Mouse (Mus musculus): ENCODE results near the gene Fam129a. TPM values are rescaled to one million over a fixed set of nuclear protein-coding genes. Genes with fewer than 3 reads are reported as not detected.
A peak's percentile ranks its signal among the peaks of the same experiment; 100 is the strongest.

Gene Fam129a
- polyA plus RNA-seq, 1 experiment from 2014 or later = 1.4 TPM

DNA sequence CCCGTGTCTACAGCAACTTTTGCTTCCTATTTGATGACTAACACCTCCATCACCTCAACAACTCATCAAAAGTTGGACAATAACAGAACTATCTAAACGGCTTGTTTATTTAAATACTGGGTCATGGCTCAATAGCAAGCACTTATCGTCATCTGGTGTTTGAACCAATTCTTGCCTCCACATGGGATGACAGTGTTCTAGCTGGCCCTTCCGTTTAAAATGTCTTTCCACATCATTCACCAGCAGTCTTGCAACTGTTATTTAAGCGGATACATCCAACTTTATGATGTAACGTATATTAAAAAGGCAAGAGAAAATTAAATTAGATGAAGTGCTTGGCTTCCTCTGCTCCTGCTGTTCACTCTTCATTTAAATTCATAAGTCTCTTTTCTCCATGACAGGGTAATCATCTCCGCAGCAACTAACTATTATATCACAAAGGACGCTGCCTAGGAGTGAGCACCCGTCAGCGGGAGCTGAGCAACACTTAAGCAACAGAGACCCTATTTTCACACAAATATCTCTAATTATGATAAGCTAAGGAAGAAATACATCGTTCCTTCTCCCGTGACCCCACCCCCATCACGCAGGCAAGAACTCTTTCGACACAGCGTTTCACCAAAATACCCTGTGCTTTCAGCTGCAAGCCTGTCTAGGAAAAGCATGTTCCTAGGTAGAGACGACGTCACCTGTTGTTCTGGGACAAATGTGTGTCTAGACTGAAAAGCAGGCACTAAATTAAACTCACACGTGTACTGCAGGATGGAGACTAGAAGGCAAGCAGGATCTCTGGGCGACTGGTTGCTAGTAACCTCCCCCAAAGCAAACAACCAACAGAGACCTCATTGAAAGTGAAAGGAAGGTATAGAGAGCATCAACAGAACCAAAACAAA lies 20.2 kb upstream of the Fam129a start:
- Histone ChIP-seq H3K36me3 (replicated peaks; ENCODE audit: control insufficient read depth, insufficient read depth, low read depth, low read length) (no peaks in the 10 kb centered on the region), H3K9me3 (replicated peaks; ENCODE audit: control insufficient read depth, low read length) (no peaks in the 10 kb centered on the region), H3K4me3 (ENCODE audit: low read depth, low read length) (no peak overlapping the region), H3K27me3 (ENCODE audit: control insufficient read depth, insufficient read depth, low read length) (no peaks in the 10 kb centered on the region), H3K27ac (replicated peaks; ENCODE audit: low read depth, low read length) (no peak overlapping the region), H3K9ac (replicated peaks; ENCODE audit: low read length) (no peak overlapping the region), H3K4me2 (ENCODE audit: low read depth, low read length) (no peak overlapping the region), H3K4me1 (ENCODE audit: control insufficient read depth, insufficient read depth, low read length) (no peaks in the 10 kb centered on the region)
- ATAC-seq (replicated peaks; ENCODE audit: insufficient number of reproducible peaks, low FRiP score, low TSS enrichment, low read depth) (no peak), DNase-seq (ENCODE audit: low spot score) (no peak)
- WGBS = 51% methylated on average over 19 of the region's 19 CpGs

DNA sequence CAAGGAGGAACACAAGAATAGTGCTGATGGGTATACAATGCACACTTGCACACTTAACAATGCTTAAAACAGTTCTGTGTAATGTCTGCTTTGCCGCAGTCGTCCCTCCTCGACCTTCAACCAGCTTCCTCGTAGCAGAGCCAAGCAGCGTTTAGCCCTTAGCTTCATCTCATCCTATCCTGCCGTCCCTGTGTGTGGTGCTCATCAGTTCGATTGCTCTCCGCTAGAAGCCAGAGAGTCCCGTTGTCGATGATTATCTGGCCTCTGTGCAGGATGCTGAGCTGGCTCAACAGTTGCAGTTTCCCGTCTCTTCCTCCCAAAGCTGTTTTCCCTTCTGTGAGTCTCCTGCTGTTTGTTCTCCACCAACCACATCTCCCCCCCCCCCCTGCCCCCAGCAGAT lies 10.4 kb upstream of the Fam129a start:
- no peak for DNase-seq (ENCODE audit: low spot score)
- 65% methylated on average over 11 of the region's 11 CpGs for WGBS
- no peaks in the 10 kb centered on the region for H3K27me3 ChIP-seq (ENCODE audit: control insufficient read depth, insufficient read depth, low read length)
- no peak overlapping the region for H3K4me3 ChIP-seq (ENCODE audit: low read depth, low read length)
- no peaks in the 10 kb centered on the region for H3K9me3 ChIP-seq (replicated peaks; ENCODE audit: control insufficient read depth, low read length)
- ATAC-seq (replicated peaks; ENCODE audit: insufficient number of reproducible peaks, low FRiP score, low TSS enrichment, low read depth) = no peak
- H3K4me2 ChIP-seq (ENCODE audit: low read depth, low read length) = no peak overlapping the region
- H3K9ac ChIP-seq (replicated peaks; ENCODE audit: low read length) = no peak overlapping the region
- H3K4me1 ChIP-seq (ENCODE audit: control insufficient read depth, insufficient read depth, low read length) = no peaks in the 10 kb centered on the region
- no peak overlapping the region for H3K27ac ChIP-seq (replicated peaks; ENCODE audit: low read depth, low read length)
- no peaks in the 10 kb centered on the region for H3K36me3 ChIP-seq (replicated peaks; ENCODE audit: control insufficient read depth, insufficient read depth, low read depth, low read length)

DNA sequence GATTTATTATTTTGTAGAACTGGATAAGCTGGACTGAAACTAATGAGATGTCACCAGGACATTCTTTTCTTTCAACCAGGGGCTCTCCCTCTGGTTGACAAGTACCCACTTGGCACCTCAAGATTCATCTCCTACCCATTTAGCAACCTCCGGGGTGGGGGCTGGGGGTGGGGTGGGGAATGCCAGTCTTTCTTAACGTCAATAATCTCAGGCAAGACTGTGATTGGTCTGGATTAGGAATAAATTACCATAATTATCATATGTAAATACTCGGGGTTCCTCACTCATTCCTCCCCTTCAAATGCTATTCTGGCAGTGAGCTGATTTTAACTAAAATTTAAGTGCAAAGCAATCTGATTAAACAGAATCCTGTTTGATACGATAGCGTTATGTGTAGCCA lies 7.6 kb upstream of the Fam129a start:
- no peak overlapping the region for H3K27ac ChIP-seq (replicated peaks; ENCODE audit: low read depth, low read length)
- H3K27me3 ChIP-seq (ENCODE audit: control insufficient read depth, insufficient read depth, low read length) = no peaks in the 10 kb centered on the region
- no peak for ATAC-seq (replicated peaks; ENCODE audit: insufficient number of reproducible peaks, low FRiP score, low TSS enrichment, low read depth)

DNA sequence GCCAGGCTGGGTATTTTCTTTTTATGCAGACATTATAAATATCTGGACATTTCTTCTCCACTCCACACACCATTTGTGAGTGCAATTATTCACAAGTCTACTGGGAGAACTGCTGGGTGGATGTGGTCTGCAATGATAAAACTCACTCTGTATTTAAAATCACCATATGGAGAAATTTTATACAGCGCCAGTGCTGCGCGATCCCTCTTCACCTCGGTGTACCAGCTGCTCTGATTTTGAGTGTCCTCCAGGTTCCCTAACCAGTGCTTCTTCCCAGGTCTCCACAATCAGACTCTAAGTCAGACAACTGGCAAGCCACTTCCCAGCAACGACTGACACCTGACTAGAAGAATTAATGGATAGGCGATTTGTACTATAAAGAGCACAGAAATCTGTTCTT lies 7.1 kb upstream of the Fam129a start:
- H3K27ac ChIP-seq (replicated peaks; ENCODE audit: low read depth, low read length) = no peak overlapping the region
- no peak overlapping the region for H3K4me3 ChIP-seq (ENCODE audit: low read depth, low read length)
- no peaks in the 10 kb centered on the region for H3K9me3 ChIP-seq (replicated peaks; ENCODE audit: control insufficient read depth, low read length)
- DNase-seq (ENCODE audit: low spot score) = no peak
- H3K4me1 ChIP-seq (ENCODE audit: control insufficient read depth, insufficient read depth, low read length) = no peaks in the 10 kb centered on the region
- no peak for ATAC-seq (replicated peaks; ENCODE audit: insufficient number of reproducible peaks, low FRiP score, low TSS enrichment, low read depth)
- WGBS = 55% methylated on average over 6 of the region's 6 CpGs
- no peaks in the 10 kb centered on the region for H3K27me3 ChIP-seq (ENCODE audit: control insufficient read depth, insufficient read depth, low read length)
- H3K9ac ChIP-seq (replicated peaks; ENCODE audit: low read length) = no peak overlapping the region
- H3K4me2 ChIP-seq (ENCODE audit: low read depth, low read length) = no peak overlapping the region
- H3K36me3 ChIP-seq (replicated peaks; ENCODE audit: control insufficient read depth, insufficient read depth, low read depth, low read length) = no peaks in the 10 kb centered on the region

More for the DNA sequence above, 7.6 kb upstream of the Fam129a start:
- 70% methylated on average over 5 of the region's 5 CpGs for WGBS
- Histone ChIP-seq H3K4me2 (ENCODE audit: low read depth, low read length) (no peak overlapping the region), H3K9me3 (replicated peaks; ENCODE audit: control insufficient read depth, low read length) (no peaks in the 10 kb centered on the region), H3K36me3 (replicated peaks; ENCODE audit: control insufficient read depth, insufficient read depth, low read depth, low read length) (no peaks in the 10 kb centered on the region), H3K4me3 (ENCODE audit: low read depth, low read length) (no peak overlapping the region), H3K9ac (replicated peaks; ENCODE audit: low read length) (no peak overlapping the region), H3K4me1 (ENCODE audit: control insufficient read depth, insufficient read depth, low read length) (no peaks in the 10 kb centered on the region)
- DNase-seq (ENCODE audit: low spot score) = no peak

DNA sequence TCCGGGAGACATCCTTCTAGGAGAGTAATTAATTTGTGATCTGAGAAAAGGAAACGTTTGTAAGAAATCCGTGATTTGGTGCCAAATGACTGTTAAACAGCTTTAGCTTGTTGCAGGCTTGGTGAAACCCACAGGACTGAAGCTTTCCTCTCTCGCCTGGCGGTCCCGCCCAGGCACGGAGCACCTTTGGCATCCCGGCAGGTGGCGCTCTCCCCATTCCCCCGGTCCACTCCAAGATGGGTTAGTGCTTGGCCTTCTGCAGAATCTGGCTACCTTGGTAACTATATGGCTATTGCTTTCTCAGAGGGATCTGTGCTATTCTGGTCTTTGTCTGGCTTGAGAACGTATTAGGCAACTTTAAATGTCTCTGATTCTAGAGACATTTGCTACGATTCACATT lies 6.6 kb upstream of the Fam129a start:
- H3K4me2 ChIP-seq (ENCODE audit: low read depth, low read length) = no peak overlapping the region
- ATAC-seq (replicated peaks; ENCODE audit: insufficient number of reproducible peaks, low FRiP score, low TSS enrichment, low read depth) (peak; percentile 67; the same call in 1 of the 2 replicates), DNase-seq (ENCODE audit: low spot score) (peak; percentile 81)
- 18% methylated on average over 12 of the region's 12 CpGs for WGBS
- H3K27me3 ChIP-seq (ENCODE audit: control insufficient read depth, insufficient read depth, low read length) = no peaks in the 10 kb centered on the region
- H3K9ac ChIP-seq (replicated peaks; ENCODE audit: low read length) = no peak overlapping the region
- H3K27ac ChIP-seq (replicated peaks; ENCODE audit: low read depth, low read length) = no peak overlapping the region
- H3K4me1 ChIP-seq (ENCODE audit: control insufficient read depth, insufficient read depth, low read length) = no peaks in the 10 kb centered on the region
- no peak overlapping the region for H3K4me3 ChIP-seq (ENCODE audit: low read depth, low read length)
- no peaks in the 10 kb centered on the region for H3K9me3 ChIP-seq (replicated peaks; ENCODE audit: control insufficient read depth, low read length)
- no peaks in the 10 kb centered on the region for H3K36me3 ChIP-seq (replicated peaks; ENCODE audit: control insufficient read depth, insufficient read depth, low read depth, low read length)

DNA sequence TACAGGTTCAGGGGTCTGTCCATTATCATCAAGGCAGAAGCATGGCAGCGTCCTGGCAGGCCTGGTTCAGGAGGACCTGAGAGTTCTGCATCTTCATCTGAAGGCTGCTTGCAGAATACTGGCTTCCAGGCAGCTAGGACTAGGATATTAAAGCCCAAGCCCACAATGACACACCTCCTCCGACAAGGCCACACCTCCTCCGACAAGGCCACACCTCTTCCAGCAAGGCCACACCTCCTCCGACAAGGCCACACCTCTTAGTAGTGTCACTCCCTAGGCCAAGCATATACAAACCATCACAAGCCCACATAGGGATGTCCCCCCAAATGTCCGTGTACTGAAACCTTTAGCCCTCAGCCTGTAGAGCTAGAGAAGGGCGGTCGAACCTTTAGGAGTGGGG lies 2.3 kb upstream of the Fam129a start:
- 71% methylated on average over 7 of the region's 7 CpGs for WGBS
- DNase-seq (ENCODE audit: low spot score) = no peak
- H3K36me3 ChIP-seq (replicated peaks; ENCODE audit: control insufficient read depth, insufficient read depth, low read depth, low read length) = no peaks in the 10 kb centered on the region
- no peak; the same call in 1 of the 2 replicates for ATAC-seq (replicated peaks; ENCODE audit: insufficient number of reproducible peaks, low FRiP score, low TSS enrichment, low read depth)
- no peaks in the 10 kb centered on the region for H3K4me1 ChIP-seq (ENCODE audit: control insufficient read depth, insufficient read depth, low read length)
- H3K9ac ChIP-seq (replicated peaks; ENCODE audit: low read length) = no peak overlapping the region
- H3K27me3 ChIP-seq (ENCODE audit: control insufficient read depth, insufficient read depth, low read length) = peaks cover 7% of the 10 kb centered on the region; the same call in 1 of the 2 replicates
- H3K4me3 ChIP-seq (ENCODE audit: low read depth, low read length) = no peak overlapping the region
- no peaks in the 10 kb centered on the region for H3K9me3 ChIP-seq (replicated peaks; ENCODE audit: control insufficient read depth, low read length)
- H3K4me2 ChIP-seq (ENCODE audit: low read depth, low read length) = no peak overlapping the region
- no peak overlapping the region for H3K27ac ChIP-seq (replicated peaks; ENCODE audit: low read depth, low read length)

DNA sequence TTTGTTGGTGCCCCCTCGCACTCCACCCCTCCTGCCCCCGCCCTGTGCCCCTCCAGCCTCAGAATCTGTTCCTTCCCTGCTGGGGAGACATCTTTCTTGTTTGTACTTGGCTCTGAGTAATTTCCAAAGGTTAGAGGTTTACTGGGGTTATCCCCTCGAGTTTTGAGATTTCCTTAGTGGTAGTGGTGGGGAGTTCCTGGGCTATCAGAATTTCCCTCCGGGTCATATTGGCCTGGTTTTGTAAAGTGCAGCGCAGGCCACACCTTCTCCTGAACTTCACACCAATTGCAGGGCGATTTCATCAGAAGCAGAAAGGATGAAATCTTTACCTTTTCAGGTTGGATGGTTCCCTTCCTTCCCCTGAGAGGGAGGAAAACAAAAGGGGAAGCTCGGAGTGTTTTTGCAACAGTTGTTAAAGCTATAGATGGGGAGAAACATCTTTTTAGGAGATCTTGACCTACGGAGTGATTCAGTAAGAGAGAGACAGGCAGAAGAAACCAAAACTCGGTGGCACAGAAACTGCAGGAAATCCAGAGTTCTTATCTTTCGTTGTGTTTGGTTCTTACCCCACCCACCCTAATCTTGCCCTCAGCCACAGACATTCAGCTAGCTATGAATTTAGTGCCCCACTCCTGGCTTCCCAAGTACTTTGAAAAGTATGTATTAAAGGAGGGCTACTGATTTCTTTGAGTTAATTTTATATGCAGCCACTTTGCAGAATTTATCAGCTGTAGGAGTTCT lies 1.0 kb downstream of the Fam129a start:
- ATAC-seq (replicated peaks; ENCODE audit: insufficient number of reproducible peaks, low FRiP score, low TSS enrichment, low read depth) (no peak), DNase-seq (ENCODE audit: low spot score) (no peak)
- WGBS = 25% methylated on average over 10 of the region's 10 CpGs
- no peak overlapping the region for H3K4me3 ChIP-seq (ENCODE audit: low read depth, low read length)
- peaks cover 7% of the 10 kb centered on the region; the same call in 1 of the 2 replicates for H3K27me3 ChIP-seq (ENCODE audit: control insufficient read depth, insufficient read depth, low read length)
- peak overlapping the region; percentile 48 for H3K4me2 ChIP-seq (ENCODE audit: low read depth, low read length)
- H3K36me3 ChIP-seq (replicated peaks; ENCODE audit: control insufficient read depth, insufficient read depth, low read depth, low read length) = no peaks in the 10 kb centered on the region
- H3K27ac ChIP-seq (replicated peaks; ENCODE audit: low read depth, low read length) = no peak overlapping the region
- no peaks in the 10 kb centered on the region for H3K4me1 ChIP-seq (ENCODE audit: control insufficient read depth, insufficient read depth, low read length)
- no peak overlapping the region for H3K9ac ChIP-seq (replicated peaks; ENCODE audit: low read length)
- no peaks in the 10 kb centered on the region for H3K9me3 ChIP-seq (replicated peaks; ENCODE audit: control insufficient read depth, low read length)

Data from embryonic facial prominence, embryonic 11.5 days (tissue).